Mouse (Mus musculus) CD4-positive helper T cell, adult 2 months (primary cell): ENCODE data around the gene Ilf3.

Experiments used
- DNase-seq: peaks from one replicate; pipeline ENCODE4 v3.0.0-alpha.2; 2012; ENCODE audit warnings: low read depth, missing footprints, low spot score

Ilf3 gene

GRCm38 (mm10) chr9:21340411-21340810 is 27.3 kb upstream of the Ilf3 start:
- DNase-seq = no peak

GRCm38 (mm10) chr9:21346627-21347365 is 20.9 kb upstream of the Ilf3 start:
- no peak for DNase-seq

- DNase-seq = no peak
Measured at GRCm38 (mm10) chr9:21348152-21348551, 19.5 kb upstream of the Ilf3 start.

GRCm38 (mm10) chr9:21351178-21351577 is 16.5 kb upstream of the Ilf3 start:
- DNase-seq = no peak

- DNase-seq = no peak
Measured at GRCm38 (mm10) chr9:21351702-21352377, 15.8 kb upstream of the Ilf3 start.

DNA sequence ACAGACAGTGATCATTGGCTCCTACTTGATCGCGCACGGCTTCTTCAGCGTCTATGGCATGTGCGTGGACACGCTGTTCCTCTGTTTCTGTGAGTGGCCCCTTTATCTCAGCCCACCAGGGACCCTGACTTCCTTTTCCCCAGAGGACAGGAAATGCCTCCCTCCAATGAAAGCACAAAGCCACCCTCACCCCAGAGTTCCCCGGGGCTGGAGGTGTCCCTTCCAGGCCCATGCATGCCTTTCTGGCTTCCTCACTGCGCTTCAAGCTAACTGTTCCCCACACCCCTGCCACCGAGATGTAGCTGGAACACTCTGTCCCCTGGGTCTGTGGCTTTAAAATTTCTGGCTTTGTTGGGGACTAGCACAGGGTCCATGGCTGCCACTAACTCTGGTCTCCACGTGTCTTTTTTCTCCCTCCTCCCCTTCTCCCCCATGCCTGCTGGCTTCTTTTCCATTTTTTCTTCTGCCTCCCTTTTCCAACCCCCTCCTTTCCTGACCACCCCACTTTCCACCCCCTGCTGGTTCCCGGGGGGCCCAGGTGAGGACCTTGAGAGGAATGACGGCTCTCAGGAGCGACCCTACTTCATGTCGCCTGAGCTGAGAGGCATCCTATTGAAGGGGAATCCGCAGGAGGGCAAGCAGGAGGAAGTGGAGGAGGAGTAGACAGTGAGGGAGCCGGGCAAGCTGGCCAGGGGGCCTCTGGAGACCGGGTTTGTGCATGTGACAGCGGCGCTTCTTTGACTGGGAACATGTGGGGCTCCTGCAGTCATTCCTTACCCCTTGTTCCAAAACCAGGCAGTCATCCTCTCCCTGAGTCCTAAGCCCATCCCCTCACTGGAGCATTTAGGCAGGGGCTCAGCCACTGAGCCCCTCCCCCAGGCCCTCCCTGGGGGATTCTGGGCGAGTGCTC is 15.0 kb upstream of the Ilf3 start:
- no peak for DNase-seq

DNA sequence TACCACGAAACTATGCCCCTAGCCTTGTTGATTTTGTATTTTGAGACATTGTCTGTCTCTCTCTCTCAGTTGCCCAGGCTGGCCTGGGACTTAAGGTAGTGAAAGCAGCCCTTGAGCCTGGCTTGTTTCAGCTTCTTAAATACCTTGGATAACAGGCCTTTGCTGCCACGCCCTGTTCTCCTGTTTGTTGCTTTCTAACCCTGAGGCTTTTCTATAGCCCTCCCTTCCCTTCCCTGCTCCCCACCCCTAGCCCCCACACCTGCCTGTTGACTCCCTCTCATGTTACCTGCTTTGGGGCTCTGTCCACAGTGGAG is 14.3 kb upstream of the Ilf3 start:
- DNase-seq = no peak

- DNase-seq = no peak
Measured at GRCm38 (mm10) chr9:21354796-21355195, 12.9 kb upstream of the Ilf3 start.

DNA sequence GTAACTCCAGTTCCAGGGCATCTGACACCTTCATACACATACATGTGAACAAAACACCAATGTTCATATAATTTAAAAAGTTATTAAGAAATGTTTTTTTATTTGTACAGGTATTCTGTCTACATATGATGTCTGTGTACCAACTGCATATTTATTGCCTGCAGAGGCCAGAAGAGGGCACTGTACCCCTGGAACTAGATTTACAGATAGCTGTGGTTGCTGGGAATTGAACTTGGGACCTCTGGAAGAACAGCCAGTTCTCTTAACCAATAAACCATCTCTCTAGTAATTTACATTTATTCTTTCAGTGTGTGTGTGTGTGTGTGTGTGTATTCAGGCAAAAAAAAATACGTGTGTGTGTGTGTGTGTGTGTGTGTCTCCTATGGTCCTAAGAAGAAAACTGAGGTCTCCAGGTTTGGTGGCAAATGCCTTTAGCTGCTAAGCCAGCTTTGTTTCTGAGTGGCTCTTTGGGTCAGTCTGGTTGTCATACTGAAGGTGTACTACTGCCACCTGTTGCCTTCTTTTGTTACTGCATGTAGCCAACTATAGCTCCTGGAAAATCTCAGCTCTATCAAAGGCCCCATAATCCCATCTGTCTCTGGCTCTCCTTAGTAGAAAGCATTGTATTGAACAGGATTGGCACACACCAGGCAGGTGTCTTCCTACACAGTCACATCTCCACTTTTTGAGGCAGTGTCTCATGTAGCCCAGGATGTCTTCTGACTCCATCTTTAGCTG is 10.5 kb upstream of the Ilf3 start:
- DNase-seq = peak; percentile 77

DNA sequence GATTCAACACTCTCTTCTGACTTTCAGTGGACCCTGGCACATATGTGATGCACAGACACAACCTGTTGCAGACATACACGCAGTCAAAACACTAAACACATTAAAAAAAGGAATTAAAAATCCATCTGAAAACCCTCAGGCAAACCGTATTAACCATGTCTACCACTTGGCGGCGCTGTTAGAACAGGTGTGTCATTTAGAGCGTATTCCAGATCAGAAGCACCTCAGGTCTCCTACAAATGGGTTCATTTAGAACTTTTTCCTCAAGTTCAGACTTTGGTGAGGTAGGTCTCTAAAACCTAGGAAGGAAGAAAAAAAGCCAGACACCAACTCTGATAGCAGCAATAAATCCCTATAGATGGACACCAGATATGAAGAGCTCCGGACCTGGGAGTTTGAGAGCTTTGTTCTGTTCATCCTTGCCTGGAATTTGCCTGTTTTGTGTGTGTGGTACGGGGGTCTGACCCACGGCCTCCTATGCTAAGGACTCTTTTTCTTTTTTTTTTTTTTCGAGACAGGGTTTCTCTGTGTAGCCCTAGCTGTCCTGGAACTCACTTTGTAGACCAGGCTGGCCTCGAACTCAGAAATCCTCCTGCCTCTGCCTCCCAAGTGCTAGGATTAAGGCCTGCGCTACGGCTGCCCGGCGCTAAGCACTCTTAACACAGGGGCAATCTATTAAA is 990 bp upstream of the Ilf3 start:
- DNase-seq = peak; percentile 84

- peak; percentile 85 for DNase-seq
Measured at GRCm38 (mm10) chr9:21368131-21368584, 487 bp downstream of the Ilf3 start.

DNA sequence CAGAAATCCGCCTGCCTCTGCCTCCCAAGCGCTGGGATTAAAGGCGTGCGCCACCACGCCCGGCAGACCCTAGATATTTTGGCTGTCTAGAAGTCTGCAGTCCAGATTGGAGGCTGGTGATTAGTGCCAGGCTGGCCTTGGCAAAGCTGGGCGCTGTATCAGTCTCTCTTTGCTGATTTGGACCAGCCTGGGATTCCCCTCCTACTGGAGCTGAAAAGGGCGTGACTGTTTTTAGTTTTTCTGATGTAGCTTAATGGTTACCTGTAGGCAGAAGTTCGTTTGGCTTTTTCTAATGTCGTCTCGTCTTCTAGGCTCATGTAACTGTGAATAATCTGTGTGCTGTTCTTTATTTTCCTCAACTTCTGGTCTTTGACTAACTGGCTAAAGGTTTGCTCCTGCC is 1.4 kb downstream of the Ilf3 start:
- peak; percentile 41 for DNase-seq

GRCm38 (mm10) chr9:21370876-21371275 is 3.2 kb downstream of the Ilf3 start:
- DNase-seq = no peak

DNA sequence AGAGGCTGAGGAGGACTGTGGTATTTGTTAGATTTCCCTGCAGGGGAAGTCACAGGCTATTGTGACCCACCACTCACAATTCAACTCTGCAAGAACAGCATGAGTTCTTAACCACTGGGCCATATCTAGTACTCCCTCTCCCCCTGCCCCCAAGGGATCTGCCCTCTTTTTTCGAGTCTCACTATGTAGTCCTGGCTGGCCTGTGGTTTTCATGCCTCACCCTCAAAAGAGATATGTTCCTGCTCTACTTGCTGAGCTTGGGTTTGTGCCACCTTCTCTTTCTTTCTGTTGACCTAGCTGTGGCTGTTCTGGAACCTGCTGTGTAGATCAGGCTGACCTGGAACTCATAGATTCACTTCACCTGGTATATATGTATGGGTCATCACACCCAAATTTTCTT is 4.8 kb downstream of the Ilf3 start:
- no peak for DNase-seq

GRCm38 (mm10) chr9:21379195-21379594 is 11.5 kb downstream of the Ilf3 start:
- peak; percentile 33 for DNase-seq

DNA sequence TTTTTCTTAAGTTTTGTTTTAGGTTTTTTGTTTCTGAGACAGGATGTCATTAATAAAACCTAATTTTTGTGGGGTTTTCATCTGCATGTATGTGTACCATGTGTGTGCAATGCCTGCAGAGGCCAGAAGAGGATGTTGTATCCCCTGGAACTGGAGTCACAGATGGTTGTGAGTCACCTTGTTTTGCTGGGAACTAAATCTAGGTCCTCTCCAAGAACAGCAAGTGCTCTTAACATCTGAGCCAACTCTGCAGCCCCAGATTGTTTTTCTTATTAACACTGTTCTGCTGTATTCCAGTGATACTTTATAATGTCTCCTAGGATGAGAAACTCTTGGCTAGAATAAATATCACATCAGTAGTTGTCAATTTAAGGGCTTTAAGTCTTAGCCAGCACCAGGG is 13.2 kb downstream of the Ilf3 start:
- DNase-seq = no peak

DNA sequence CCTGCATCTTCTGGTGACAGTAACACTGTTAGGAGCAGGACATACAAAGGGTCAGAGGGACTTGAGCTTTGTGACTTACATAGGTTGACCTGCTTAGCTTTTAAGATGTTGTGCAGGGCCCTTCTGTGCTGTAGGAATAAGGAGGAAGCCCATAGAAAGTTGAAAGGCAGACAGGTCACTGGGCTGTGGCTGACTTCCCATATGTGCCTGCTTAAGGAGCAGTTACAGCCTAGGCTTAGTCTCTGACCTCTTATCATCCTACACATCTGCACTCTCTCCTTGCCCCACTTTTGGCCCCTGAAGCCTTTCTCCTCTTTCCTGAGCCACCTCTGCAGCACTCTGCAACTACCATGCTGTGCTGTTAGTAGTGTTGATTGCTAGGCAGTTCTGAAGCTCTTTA is 16.3 kb downstream of the Ilf3 start:
- DNase-seq = no peak

GRCm38 (mm10) chr9:21392646-21393175 is 25.0 kb downstream of the Ilf3 start:
- no peak for DNase-seq

GRCm38 (mm10) chr9:21395692-21396091 is 28.0 kb downstream of the Ilf3 start:
- no peak for DNase-seq

DNA sequence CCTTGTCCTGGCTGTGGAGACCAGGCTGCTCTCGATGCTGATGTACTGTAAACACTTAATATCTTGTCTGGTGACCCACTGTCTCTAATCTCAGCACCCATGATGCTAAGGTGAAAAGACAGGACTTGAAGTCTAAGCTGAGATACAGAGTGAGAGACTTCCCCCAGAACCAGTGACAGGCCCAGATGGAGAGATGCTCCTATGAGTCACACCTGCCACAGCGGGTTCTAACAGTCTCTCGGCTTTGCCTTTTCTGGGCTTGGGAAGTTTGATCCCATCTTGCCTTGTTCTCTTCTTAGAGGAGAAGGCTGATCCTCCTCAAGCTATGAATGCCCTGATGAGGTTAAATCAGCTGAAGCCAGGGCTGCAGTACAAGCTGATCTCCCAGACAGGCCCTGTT is 29.5 kb downstream of the Ilf3 start:
- no peak for DNase-seq

DNA sequence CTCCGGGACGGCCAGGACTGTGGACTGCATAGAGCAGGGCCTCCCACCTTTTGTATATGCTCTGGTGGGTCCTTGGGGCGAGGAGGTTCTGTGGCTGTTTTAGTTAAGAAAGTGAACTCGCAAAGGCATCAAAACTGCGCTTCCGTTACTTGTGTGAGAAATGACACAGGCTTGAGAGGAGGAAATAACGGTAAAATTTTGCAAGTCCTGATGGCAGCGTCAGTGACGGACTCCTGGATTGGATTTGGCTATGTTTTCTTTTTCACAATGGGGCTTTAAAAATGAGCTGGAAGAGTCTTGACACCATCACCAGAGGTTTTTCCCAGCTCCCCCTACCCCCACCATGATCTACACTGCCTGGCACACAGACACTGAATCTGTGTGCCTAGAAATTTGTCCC is 33.4 kb downstream of the Ilf3 start:
- no peak for DNase-seq
